Mouse (Mus musculus) cortical plate, adult 2 months (tissue): ENCODE data around the gene Fbxl8. TPM values are rescaled to one million over a fixed set of nuclear protein-coding genes. Genes with fewer than 3 reads are reported as not detected.

Source experiments
- H3K27ac ChIP-seq: fragments of 200-500 bp; 2 replicates; pipeline ENCODE4 v1.5.1; 2012; ENCODE audit warnings: low read length, control low read depth, inconsistent platforms; ENCODE audit not compliant: insufficient read depth
- H3K4me1 ChIP-seq: fragments of 200-500 bp; 2 replicates; pipeline ENCODE4 v1.6.1; 2011; ENCODE audit warnings: low read length; ENCODE audit not compliant: control insufficient read depth, insufficient read depth
- H3K4me3 ChIP-seq: fragments of 200-500 bp; 2 replicates; pipeline ENCODE4 v1.5.1; 2011; ENCODE audit warnings: mild to moderate bottlenecking, low read length, control low read depth; ENCODE audit not compliant: insufficient read depth
- CTCF ChIP-seq: fragments of 200-500 bp; IDR thresholded peaks from 2 replicates; pipeline ENCODE4 v1.5.1; 2011; ENCODE audit warnings: mild to moderate bottlenecking, control low read depth, low read length; ENCODE audit not compliant: insufficient read depth; ENCODE audit errors: extremely low read depth
- POLR2A ChIP-seq: fragments of 200-500 bp; IDR thresholded peaks from 2 replicates; pipeline ENCODE4 v1.6.1; 2011; ENCODE audit warnings: mild to moderate bottlenecking, low read length, control low read depth; ENCODE audit not compliant: insufficient read depth; ENCODE audit errors: extremely low read depth
- polyA plus RNA-seq: library from polyadenylated mRNA; depleted of rRNA; stranded (reverse); fragments of >200 nt; gene quantifications from 2 replicates; pipeline ENCODE4 v1.2.3, GENCODE M21; 2012

Fbxl8 gene
- polyA plus RNA-seq, 1 experiment, result 2.2 TPM

- TF ChIP-seq CTCF (no peak), POLR2A (peak; percentile 16; the same call in 1 of the 2 replicates)
- Histone ChIP-seq H3K4me1 (peaks cover 3% of the 10 kb centered on the region; the same call in 1 of the 2 replicates), H3K27ac (no peak overlapping the region), H3K4me3 (peak overlapping the region; percentile 52)
Measured at GRCm38 (mm10) chr8:105276292-105277120, 12.1 kb downstream of the Fbxl8 start.

GRCm38 (mm10) chr8:105278911-105279334 is 14.5 kb downstream of the Fbxl8 start:
- H3K4me3 ChIP-seq, result peak overlapping the region; percentile 5; the same call in 1 of the 2 replicates
- TF ChIP-seq POLR2A, result peak; percentile 35; the same call in 1 of the 2 replicates
- TF ChIP-seq CTCF, result no peak
- peaks cover 3% of the 10 kb centered on the region for H3K4me1 ChIP-seq
- H3K27ac ChIP-seq, result no peak overlapping the region

- Histone ChIP-seq H3K27ac (no peak overlapping the region), H3K4me1 (peaks cover 3% of the 10 kb centered on the region), H3K4me3 (no peak overlapping the region)
- TF ChIP-seq CTCF (no peak), POLR2A (no peak)
Measured at GRCm38 (mm10) chr8:105280567-105280966, 16.1 kb downstream of the Fbxl8 start.

GRCm38 (mm10) chr8:105281821-105282220 is 17.4 kb downstream of the Fbxl8 start:
- H3K4me3 ChIP-seq, result no peak overlapping the region
- TF ChIP-seq POLR2A (no peak), CTCF (no peak)

GRCm38 (mm10) chr8:105282239-105282638 is 17.8 kb downstream of the Fbxl8 start:
- H3K27ac ChIP-seq, result no peak overlapping the region
- peaks cover 3% of the 10 kb centered on the region for H3K4me1 ChIP-seq
- TF ChIP-seq POLR2A (no peak), CTCF (no peak)
- no peak overlapping the region for H3K4me3 ChIP-seq

More at GRCm38 (mm10) chr8:105281821-105282220, 17.4 kb downstream of the Fbxl8 start:
- peaks cover 3% of the 10 kb centered on the region for H3K4me1 ChIP-seq
- no peak overlapping the region for H3K27ac ChIP-seq

GRCm38 (mm10) chr8:105283074-105283473 is 18.6 kb downstream of the Fbxl8 start:
- Histone ChIP-seq H3K27ac (no peak overlapping the region), H3K4me1 (peaks cover 4% of the 10 kb centered on the region), H3K4me3 (no peak overlapping the region)
- TF ChIP-seq CTCF (peak; percentile 42), POLR2A (no peak)

- no peak overlapping the region for H3K27ac ChIP-seq
- no peak overlapping the region for H3K4me3 ChIP-seq
- peaks cover 2% of the 10 kb centered on the region for H3K4me1 ChIP-seq
- TF ChIP-seq POLR2A (no peak), CTCF (no peak)
Measured at GRCm38 (mm10) chr8:105285514-105285913, 21.1 kb downstream of the Fbxl8 start.

GRCm38 (mm10) chr8:105286907-105287306 is 22.5 kb downstream of the Fbxl8 start:
- no peak overlapping the region for H3K27ac ChIP-seq
- TF ChIP-seq CTCF (no peak), POLR2A (no peak)
- no peak overlapping the region for H3K4me3 ChIP-seq
- H3K4me1 ChIP-seq, result peaks cover 2% of the 10 kb centered on the region

GRCm38 (mm10) chr8:105288231-105288630 is 23.8 kb downstream of the Fbxl8 start:
- H3K4me3 ChIP-seq, result peak overlapping the region; percentile 43
- H3K27ac ChIP-seq, result no peak overlapping the region
- TF ChIP-seq POLR2A (no peak), CTCF (no peak)
- peaks cover 2% of the 10 kb centered on the region; the same call in 1 of the 2 replicates for H3K4me1 ChIP-seq

GRCm38 (mm10) chr8:105288958-105289732 is 24.7 kb downstream of the Fbxl8 start:
- Histone ChIP-seq H3K4me1 (peaks cover 2% of the 10 kb centered on the region; the same call in 1 of the 2 replicates), H3K4me3 (peak overlapping the region; percentile 43), H3K27ac (peak overlapping the region; percentile 18; the same call in 1 of the 2 replicates)
- peak; percentile 58; the same call in 1 of the 2 replicates for TF ChIP-seq POLR2A
- TF ChIP-seq CTCF, result no peak
